Mouse (Mus musculus): ENCODE results near the gene Dtnb. TPM values are rescaled to one million over a fixed set of nuclear protein-coding genes. Genes with fewer than 3 reads are reported as not detected.

The Dtnb gene
- total and polyA plus RNA-seq, 2 experiments from 2014 or later, result 4.7 to 25.5 TPM

- Histone ChIP-seq H3K9me3 (replicated peaks; ENCODE audit: control insufficient read depth, low read length) (no peaks in the 10 kb centered on the region), H3K4me2 (ENCODE audit: low read depth, low read length) (no peak overlapping the region), H3K36me3 (replicated peaks; ENCODE audit: control insufficient read depth, insufficient read depth, low read length) (no peaks in the 10 kb centered on the region), H3K27ac (ENCODE audit: low read depth) (no peak overlapping the region), H3K4me1 (ENCODE audit: control insufficient read depth, insufficient read depth) (peaks cover 5% of the 10 kb centered on the region; the same call in 1 of the 2 replicates), H3K27me3 (ENCODE audit: control insufficient read depth, insufficient read depth, low read length) (no peaks in the 10 kb centered on the region), H3K9ac (replicated peaks; ENCODE audit: low read depth, low read length) (no peak overlapping the region), H3K4me3 (ENCODE audit: low read depth, low read length) (no peak overlapping the region)
- DNase-seq (ENCODE audit: low spot score), result peak; percentile 28
- no peak for ATAC-seq (ENCODE audit: insufficient read depth, low read depth)
- 25% methylated on average over 5 of the region's 5 CpGs for WGBS
- TF ChIP-seq CTCF (IDR thresholded peaks at IDR 0.05; ENCODE audit: low read depth) (no peak), EP300 (IDR thresholded peaks at IDR 0.05; ENCODE audit: low read depth) (no peak)
Observed at GRCm38 (mm10) chr12:3548582-3549211, 23.5 kb upstream of the Dtnb start.

GRCm38 (mm10) chr12:3550280-3550679 lies 21.9 kb upstream of the Dtnb start:
- 21% methylated on average over 13 of the region's 13 CpGs for WGBS
- TF ChIP-seq CTCF (IDR thresholded peaks at IDR 0.05; ENCODE audit: low read depth) (peak; percentile 16; the same call in 1 of the 2 replicates), EP300 (IDR thresholded peaks at IDR 0.05; ENCODE audit: low read depth) (no peak)
- DNase-seq (ENCODE audit: low spot score), result no peak

GRCm38 (mm10) chr12:3557414-3558319 lies 14.5 kb upstream of the Dtnb start:
- no peaks in the 10 kb centered on the region for H3K36me3 ChIP-seq (replicated peaks; ENCODE audit: control insufficient read depth, insufficient read depth, low read length)
- ATAC-seq (ENCODE audit: insufficient read depth, low read depth) (no peak), DNase-seq (ENCODE audit: low spot score) (no peak)
- no peaks in the 10 kb centered on the region for H3K27me3 ChIP-seq (ENCODE audit: control insufficient read depth, insufficient read depth, low read length)
- WGBS, result 47% methylated on average over 9 of the region's 9 CpGs
- no peak overlapping the region for H3K9ac ChIP-seq (replicated peaks; ENCODE audit: low read depth, low read length)
- TF ChIP-seq CTCF (IDR thresholded peaks at IDR 0.05; ENCODE audit: low read depth), result no peak
- H3K4me2 ChIP-seq (ENCODE audit: low read depth, low read length), result no peak overlapping the region
- no peak overlapping the region for H3K4me3 ChIP-seq (ENCODE audit: low read depth, low read length)
- H3K4me1 ChIP-seq (ENCODE audit: control insufficient read depth, insufficient read depth), result no peaks in the 10 kb centered on the region
- no peaks in the 10 kb centered on the region for H3K9me3 ChIP-seq (replicated peaks; ENCODE audit: control insufficient read depth, low read length)
- no peak overlapping the region for H3K27ac ChIP-seq (ENCODE audit: low read depth)

More at GRCm38 (mm10) chr12:3550280-3550679, 21.9 kb upstream of the Dtnb start:
- no peak overlapping the region for H3K4me2 ChIP-seq (ENCODE audit: low read depth, low read length)
- H3K36me3 ChIP-seq (replicated peaks; ENCODE audit: control insufficient read depth, insufficient read depth, low read length), result no peaks in the 10 kb centered on the region
- no peak overlapping the region for H3K9ac ChIP-seq (replicated peaks; ENCODE audit: low read depth, low read length)
- no peak; the same call in 1 of the 2 replicates for ATAC-seq (ENCODE audit: insufficient read depth, low read depth)
- peaks cover 5% of the 10 kb centered on the region; the same call in 1 of the 2 replicates for H3K4me1 ChIP-seq (ENCODE audit: control insufficient read depth, insufficient read depth)
- no peak overlapping the region for H3K4me3 ChIP-seq (ENCODE audit: low read depth, low read length)
- no peaks in the 10 kb centered on the region for H3K9me3 ChIP-seq (replicated peaks; ENCODE audit: control insufficient read depth, low read length)
- H3K27me3 ChIP-seq (ENCODE audit: control insufficient read depth, insufficient read depth, low read length), result no peaks in the 10 kb centered on the region
- H3K27ac ChIP-seq (ENCODE audit: low read depth), result no peak overlapping the region

GRCm38 (mm10) chr12:3560596-3560995 lies 11.6 kb upstream of the Dtnb start:
- no peak overlapping the region for H3K27ac ChIP-seq (ENCODE audit: low read depth)
- ATAC-seq (ENCODE audit: insufficient read depth, low read depth) (peak; percentile 67), DNase-seq (ENCODE audit: low spot score) (peak; percentile 68)
- H3K4me3 ChIP-seq (ENCODE audit: low read depth, low read length), result no peak overlapping the region
- H3K4me1 ChIP-seq (ENCODE audit: control insufficient read depth, insufficient read depth), result no peaks in the 10 kb centered on the region
- H3K36me3 ChIP-seq (replicated peaks; ENCODE audit: control insufficient read depth, insufficient read depth, low read length), result no peaks in the 10 kb centered on the region
- H3K9ac ChIP-seq (replicated peaks; ENCODE audit: low read depth, low read length), result no peak overlapping the region
- H3K27me3 ChIP-seq (ENCODE audit: control insufficient read depth, insufficient read depth, low read length), result no peaks in the 10 kb centered on the region
- no peak overlapping the region for H3K4me2 ChIP-seq (ENCODE audit: low read depth, low read length)
- no peak for TF ChIP-seq EP300 (IDR thresholded peaks at IDR 0.05; ENCODE audit: low read depth)
- TF ChIP-seq CTCF (IDR thresholded peaks at IDR 0.05; ENCODE audit: low read depth), result peak; percentile 61
- no peaks in the 10 kb centered on the region for H3K9me3 ChIP-seq (replicated peaks; ENCODE audit: control insufficient read depth, low read length)
- WGBS, result 0% methylated on average over 1 of the region's 1 CpGs

- Histone ChIP-seq H3K27me3 (ENCODE audit: control insufficient read depth, insufficient read depth, low read length) (no peaks in the 10 kb centered on the region), H3K9me3 (replicated peaks; ENCODE audit: control insufficient read depth, low read length) (no peaks in the 10 kb centered on the region), H3K36me3 (replicated peaks; ENCODE audit: control insufficient read depth, insufficient read depth, low read length) (no peaks in the 10 kb centered on the region), H3K27ac (ENCODE audit: low read depth) (no peak overlapping the region), H3K9ac (replicated peaks; ENCODE audit: low read depth, low read length) (no peak overlapping the region), H3K4me1 (ENCODE audit: control insufficient read depth, insufficient read depth) (no peaks in the 10 kb centered on the region), H3K4me3 (ENCODE audit: low read depth, low read length) (no peak overlapping the region), H3K4me2 (ENCODE audit: low read depth, low read length) (no peak overlapping the region)
- ATAC-seq (ENCODE audit: insufficient read depth, low read depth) (no peak), DNase-seq (ENCODE audit: low spot score) (no peak)
- TF ChIP-seq CTCF (IDR thresholded peaks at IDR 0.05; ENCODE audit: low read depth) (no peak), EP300 (IDR thresholded peaks at IDR 0.05; ENCODE audit: low read depth) (no peak)
- WGBS, result 76% methylated on average over 6 of the region's 6 CpGs
Observed at GRCm38 (mm10) chr12:3561032-3561431, 11.1 kb upstream of the Dtnb start.

All from heart, postnatal 0 days (tissue).